In the genomic region with DNA sequence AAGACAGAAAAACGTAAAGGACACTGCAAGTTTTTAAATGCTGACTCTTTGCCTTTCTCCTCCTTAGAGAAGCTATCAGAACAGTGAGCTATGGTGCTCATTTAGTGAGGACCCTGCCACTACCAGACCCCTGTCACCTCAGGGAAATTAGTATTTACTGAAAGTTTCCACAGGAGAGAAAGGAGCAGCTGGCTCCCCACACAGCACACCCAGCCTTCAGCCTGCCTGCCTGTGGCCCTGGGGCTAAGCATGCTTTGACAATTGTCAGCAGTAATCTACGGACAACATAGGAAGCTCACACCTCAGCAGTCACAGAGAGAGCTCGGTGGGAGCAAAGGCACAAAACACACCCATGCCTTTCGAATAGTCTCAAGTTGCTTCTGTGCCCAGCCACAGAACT, we compare ENCODE assay signal across 25 mouse cellular contexts.
DNase-seq lines count a peak whose midpoint lies in the region; ATAC-seq and TF ChIP-seq lines count a peak whose summit lies in the region.
"Had no signal": no experiment of that assay in that cellular context is flagged by ENCODE, and none has a peak within 500 bp of the region (broad histone marks: within the 10 kb centered on the region; RNA-seq: fewer than 3 reads in every experiment).

No protein-coding gene starts in this region.

- no peak overlapping the region for H3K9ac ChIP-seq in forebrain, embryonic 13.5 days
- no peak overlapping the region for H3K9ac ChIP-seq in forebrain, postnatal 0 days
- no peak overlapping the region for H3K9ac ChIP-seq in midbrain, embryonic 11.5 days (ENCODE audit: low read length)
- no peak overlapping the region for H3K9ac ChIP-seq in midbrain, postnatal 0 days (replicated peaks; ENCODE audit: low read length, poor library complexity, severe bottlenecking)
- H3K9ac ChIP-seq in hindbrain, embryonic 14.5 days: no peak overlapping the region
- no peak overlapping the region for H3K9ac ChIP-seq in neural tube, embryonic 14.5 days (replicated peaks; ENCODE audit: low read depth, low read length)
- H3K9ac ChIP-seq: embryonic facial prominence, embryonic 13.5 days; midbrain, embryonic 12.5 days; stomach, embryonic 15.5 days had no signal

- 0 out of 2 replicates have a peak, but pooled peaks have one; percentile 38 for ATAC-seq in forebrain, embryonic 13.5 days
- ATAC-seq in forebrain, postnatal 0 days: no peak
- 0 out of 2 replicates have a peak, but pooled peaks have one; percentile 24 for ATAC-seq in midbrain, embryonic 11.5 days (ENCODE audit: low FRiP score)
- no peak for ATAC-seq in midbrain, postnatal 0 days (ENCODE audit: low FRiP score)
- peak; percentile 60; the same call in 1 of the 2 replicates for ATAC-seq in hindbrain, embryonic 14.5 days (ENCODE audit: low FRiP score)
- peak; percentile 34; the same call in 1 of the 2 replicates for ATAC-seq in neural tube, embryonic 14.5 days (ENCODE audit: low read depth)
- ATAC-seq: CD4-positive, CD25-positive, alpha-beta regulatory T cell, adult 4 months; inflammation-experienced regulatory T-cells, adult 6 months; lung, postnatal 0 days had no signal

- no peak overlapping the region for H3K4me3 ChIP-seq in forebrain, embryonic 13.5 days
- no peak overlapping the region for H3K4me3 ChIP-seq in forebrain, postnatal 0 days (ENCODE audit: low read depth, low read length)
- no peak overlapping the region for H3K4me3 ChIP-seq in midbrain, embryonic 11.5 days (ENCODE audit: low read depth, low read length)
- no peak overlapping the region for H3K4me3 ChIP-seq in midbrain, postnatal 0 days (ENCODE audit: low read depth, low read length)
- H3K4me3 ChIP-seq in hindbrain, embryonic 14.5 days (replicated peaks; ENCODE audit: low read length): no peak overlapping the region
- no peak overlapping the region for H3K4me3 ChIP-seq in neural tube, embryonic 14.5 days (ENCODE audit: low read depth, low read length)
- H3K4me3 ChIP-seq: embryonic facial prominence, embryonic 13.5 days; erythroblast, embryonic 14.5 days; left cerebral cortex, adult 2 months; midbrain, embryonic 12.5 days; stomach, embryonic 15.5 days had no signal

- H3K9me3 ChIP-seq in forebrain, embryonic 13.5 days (replicated peaks): no peaks in the 10 kb centered on the region
- no peaks in the 10 kb centered on the region for H3K9me3 ChIP-seq in forebrain, postnatal 0 days (ENCODE audit: low read length)
- no peaks in the 10 kb centered on the region for H3K9me3 ChIP-seq in midbrain, embryonic 11.5 days (ENCODE audit: control insufficient read depth, low read length)
- no peaks in the 10 kb centered on the region for H3K9me3 ChIP-seq in midbrain, postnatal 0 days (ENCODE audit: low read length)
- H3K9me3 ChIP-seq in hindbrain, embryonic 14.5 days (ENCODE audit: control insufficient read depth, low read length): no peaks in the 10 kb centered on the region
- H3K9me3 ChIP-seq in neural tube, embryonic 14.5 days (ENCODE audit: control insufficient read depth, low read length): no peaks in the 10 kb centered on the region
- H3K9me3 ChIP-seq: embryonic facial prominence, embryonic 13.5 days; midbrain, embryonic 12.5 days; stomach, embryonic 15.5 days had no signal

- no peak for DNase-seq in forebrain, postnatal 0 days
- DNase-seq in midbrain, embryonic 11.5 days (ENCODE audit: low spot score, missing footprints): no peak
- no peak for DNase-seq in midbrain, postnatal 0 days (ENCODE audit: low spot score)
- no peak for DNase-seq in hindbrain, embryonic 14.5 days (ENCODE audit: low spot score)
- DNase-seq in gastrocnemius, postnatal 36 days: no peak
- DNase-seq in left cerebral cortex, adult 8-10 months (ENCODE audit: low spot score in 2 of 2): no peak
- DNase-seq: adrenal gland, postnatal 25 days; cerebellum, adult 9-11 months; kidney, adult 2 months; left cerebral cortex, postnatal 4 days; liver; right cerebral cortex, postnatal 4 days; thymus, adult 18-20 months; thymus, postnatal 36 days had no signal

- H3K4me1 ChIP-seq in forebrain, embryonic 13.5 days: no peaks in the 10 kb centered on the region
- H3K4me1 ChIP-seq in forebrain, postnatal 0 days (ENCODE audit: insufficient read depth): no peaks in the 10 kb centered on the region
- H3K4me1 ChIP-seq in midbrain, embryonic 11.5 days (ENCODE audit: control insufficient read depth, insufficient read depth, low read length): no peaks in the 10 kb centered on the region
- H3K4me1 ChIP-seq in midbrain, postnatal 0 days (ENCODE audit: insufficient read depth, low read length): no peaks in the 10 kb centered on the region
- H3K4me1 ChIP-seq in hindbrain, embryonic 14.5 days (replicated peaks; ENCODE audit: control insufficient read depth, insufficient read depth, low read length): 0 out of 2 replicates have a peak, but pooled peaks cover 5% of the 10 kb centered on the region
- no peaks in the 10 kb centered on the region for H3K4me1 ChIP-seq in neural tube, embryonic 14.5 days (ENCODE audit: control insufficient read depth, insufficient read depth, low read length)
- H3K4me1 ChIP-seq: midbrain, embryonic 12.5 days; stomach, embryonic 15.5 days had no signal

- no peak overlapping the region for H3K4me2 ChIP-seq in forebrain, embryonic 13.5 days
- no peak overlapping the region for H3K4me2 ChIP-seq in forebrain, postnatal 0 days (ENCODE audit: low read depth)
- no peak overlapping the region for H3K4me2 ChIP-seq in midbrain, embryonic 11.5 days
- no peak overlapping the region for H3K4me2 ChIP-seq in midbrain, postnatal 0 days (ENCODE audit: low read depth, low read length, poor library complexity, severe bottlenecking)
- no peak overlapping the region for H3K4me2 ChIP-seq in hindbrain, embryonic 14.5 days (replicated peaks)
- no peak overlapping the region for H3K4me2 ChIP-seq in neural tube, embryonic 14.5 days (ENCODE audit: low read depth, low read length)
- H3K4me2 ChIP-seq: embryonic facial prominence, embryonic 13.5 days; midbrain, embryonic 12.5 days; stomach, embryonic 15.5 days had no signal

- 44% methylated on average over 4 of the region's 4 CpGs for WGBS in forebrain, embryonic 13.5 days
- WGBS in forebrain, postnatal 0 days: 46% methylated on average over 4 of the region's 4 CpGs
- 52% methylated on average over 4 of the region's 4 CpGs for WGBS in midbrain, embryonic 11.5 days
- WGBS in midbrain, postnatal 0 days: 45% methylated on average over 4 of the region's 4 CpGs
- 44% methylated on average over 4 of the region's 4 CpGs for WGBS in hindbrain, embryonic 14.5 days
- 43% methylated on average over 4 of the region's 4 CpGs for WGBS in neural tube, embryonic 14.5 days

- no peaks in the 10 kb centered on the region for H3K27me3 ChIP-seq in forebrain, embryonic 13.5 days
- H3K27me3 ChIP-seq in forebrain, postnatal 0 days (ENCODE audit: insufficient read depth, low read length): no peaks in the 10 kb centered on the region
- no peaks in the 10 kb centered on the region for H3K27me3 ChIP-seq in midbrain, embryonic 11.5 days (ENCODE audit: control insufficient read depth, insufficient read depth, low read length)
- H3K27me3 ChIP-seq in midbrain, postnatal 0 days (ENCODE audit: insufficient read depth, low read length): no peaks in the 10 kb centered on the region
- no peaks in the 10 kb centered on the region for H3K27me3 ChIP-seq in hindbrain, embryonic 14.5 days (ENCODE audit: control insufficient read depth, insufficient read depth, low read length)
- H3K27me3 ChIP-seq in neural tube, embryonic 14.5 days (ENCODE audit: control insufficient read depth, insufficient read depth, low read length): no peaks in the 10 kb centered on the region
- H3K27me3 ChIP-seq: embryonic facial prominence, embryonic 13.5 days; midbrain, embryonic 12.5 days; stomach, embryonic 15.5 days had no signal

- H3K36me3 ChIP-seq in forebrain, embryonic 13.5 days (ENCODE audit: poor library complexity, severe bottlenecking): no peaks in the 10 kb centered on the region
- no peaks in the 10 kb centered on the region for H3K36me3 ChIP-seq in forebrain, postnatal 0 days (ENCODE audit: insufficient read depth)
- no peaks in the 10 kb centered on the region for H3K36me3 ChIP-seq in midbrain, embryonic 11.5 days (ENCODE audit: control insufficient read depth, insufficient read depth, low read length)
- H3K36me3 ChIP-seq in midbrain, postnatal 0 days (ENCODE audit: insufficient read depth, low read length): no peaks in the 10 kb centered on the region
- no peaks in the 10 kb centered on the region for H3K36me3 ChIP-seq in hindbrain, embryonic 14.5 days (replicated peaks; ENCODE audit: control insufficient read depth, insufficient read depth)
- H3K36me3 ChIP-seq in neural tube, embryonic 14.5 days (ENCODE audit: control insufficient read depth, insufficient read depth, low read length): no peaks in the 10 kb centered on the region
- H3K36me3 ChIP-seq: embryonic facial prominence, embryonic 13.5 days; midbrain, embryonic 12.5 days; stomach, embryonic 15.5 days had no signal

- H3K27ac ChIP-seq in forebrain, embryonic 13.5 days: no peak overlapping the region
- no peak overlapping the region for H3K27ac ChIP-seq in forebrain, postnatal 0 days (ENCODE audit: low read depth, low read length)
- H3K27ac ChIP-seq in midbrain, embryonic 11.5 days (ENCODE audit: low read depth, low read length): no peak overlapping the region
- no peak overlapping the region for H3K27ac ChIP-seq in midbrain, postnatal 0 days (ENCODE audit: low read depth, low read length)
- no peak overlapping the region for H3K27ac ChIP-seq in hindbrain, embryonic 14.5 days
- no peak overlapping the region for H3K27ac ChIP-seq in neural tube, embryonic 14.5 days (ENCODE audit: low read depth, low read length)
- H3K27ac ChIP-seq: embryonic facial prominence, embryonic 13.5 days; kidney, postnatal 0 days; left cerebral cortex, adult 2 months; midbrain, embryonic 12.5 days; stomach, embryonic 15.5 days had no signal

- no peak for TF ChIP-seq CTCF in forebrain, postnatal 0 days (IDR thresholded peaks at IDR 0.05; ENCODE audit: low read depth)
- TF ChIP-seq CTCF in midbrain, postnatal 0 days (IDR thresholded peaks at IDR 0.05): no peak

- intact Hi-C loops in gastrocnemius, postnatal 36 days (cut with DNase I): no loop called here

Comparison
In these comparisons a context has a peak if more than half of its experiments do, and no peak if none do; other contexts are left out.
1. ATAC-seq: peak in forebrain, embryonic 13.5 days (single experiment), midbrain, embryonic 11.5 days (single experiment), hindbrain, embryonic 14.5 days (single experiment) and neural tube, embryonic 14.5 days (single experiment); none in forebrain, postnatal 0 days (single experiment) and midbrain, postnatal 0 days (single experiment).